Mouse (Mus musculus): ENCODE measurements around the gene Dnlz. TPM values are rescaled to one million over a fixed set of nuclear protein-coding genes. Genes with fewer than 3 reads are reported as not detected.

Gene Dnlz
- 7.3 to 10.1 TPM (median 8.8 TPM) in 4 replicates for total RNA-seq (2023)

DNA sequence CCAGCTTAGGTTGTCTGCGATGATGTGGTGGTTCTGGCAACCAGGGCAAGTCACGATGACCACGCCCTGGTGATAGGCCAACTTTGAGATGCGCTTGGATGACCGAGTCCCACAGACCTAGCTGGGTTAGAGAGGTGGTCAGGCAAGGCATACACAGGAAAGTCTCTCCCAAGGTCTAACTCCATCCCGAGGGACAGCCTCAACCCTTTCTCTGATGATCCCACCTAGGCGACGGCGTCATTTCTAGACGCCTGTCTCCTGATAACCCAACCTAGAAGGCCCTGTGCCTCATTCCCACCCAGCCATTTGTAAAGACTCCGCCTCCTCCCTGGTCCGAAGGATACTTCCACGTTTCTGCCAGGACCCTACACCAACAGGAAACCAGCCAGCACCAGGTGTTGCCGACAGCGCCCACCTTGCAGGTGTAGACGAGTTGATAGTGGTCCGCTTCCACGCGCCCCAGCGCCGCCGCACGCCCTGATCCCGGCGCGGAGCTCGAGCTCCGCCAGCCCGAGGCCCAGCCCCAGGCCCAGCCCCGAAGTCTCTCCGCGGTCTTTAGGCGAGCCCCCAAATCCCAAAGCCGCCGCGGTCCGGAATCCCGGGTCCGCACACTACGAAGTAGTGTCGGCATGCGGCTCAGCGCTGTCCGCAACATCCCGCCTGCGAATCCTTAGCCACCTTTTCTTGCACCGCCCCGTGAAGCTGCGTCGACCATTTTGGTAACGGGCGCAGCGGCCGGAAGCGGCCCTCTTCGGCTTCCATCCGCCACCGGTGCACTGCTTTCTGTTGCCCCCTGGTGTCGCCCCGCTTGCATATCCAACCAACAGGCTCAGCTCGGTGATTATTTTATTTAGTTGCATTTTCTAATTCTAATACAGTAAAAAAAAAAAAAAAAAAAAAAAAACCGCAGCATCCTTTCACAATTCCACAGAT, at the start of gene Dnlz:
Gene Dnlz (minus strand): TSS at position 753 of the 933 bp plus-strand sequence.

GRCm38 (mm10) chr2:26389154-26389690, 37.3 kb upstream of the Dnlz start, which contains the start of the genes Entr1 and Pmpca:
Gene Entr1 (minus strand): TSS chr2:26389316.
Gene Pmpca (plus strand): TSS chr2:26389339.

DNA sequence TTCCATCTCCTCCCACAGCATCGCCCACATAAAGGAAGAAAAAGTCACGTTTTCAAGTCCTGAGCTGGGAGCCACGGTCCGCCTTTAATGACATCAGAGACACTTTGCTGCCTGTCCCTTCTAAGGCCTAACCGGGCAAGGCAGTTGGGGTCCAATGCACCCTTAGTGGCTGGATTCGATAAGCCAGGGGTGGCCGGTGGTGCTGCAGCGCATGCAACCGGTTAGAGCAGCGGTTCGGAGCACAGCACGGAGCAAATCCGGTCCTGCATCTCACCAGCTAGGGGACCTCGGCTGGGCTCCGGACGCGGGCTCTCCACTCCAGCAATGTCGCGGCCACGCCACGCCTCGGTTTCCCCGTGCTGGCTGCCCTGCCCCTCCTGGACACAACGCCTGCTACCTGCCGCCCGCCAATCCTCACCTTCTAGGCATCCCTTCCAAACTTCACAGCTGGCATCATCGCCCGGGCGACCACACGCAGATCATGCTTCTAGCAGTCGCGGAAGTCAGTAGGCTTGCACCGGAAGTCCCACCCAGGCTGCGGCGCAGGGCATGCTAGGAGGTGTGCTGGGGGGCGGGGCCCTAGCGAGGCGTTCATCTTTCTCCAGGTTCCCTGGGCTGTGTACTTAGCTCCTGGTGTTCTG, 28.3 kb upstream of the Dnlz start, which contains the start of gene Snapc4:
Gene Snapc4 (minus strand): TSS at position 523 of the 641 bp plus-strand sequence.

DNA sequence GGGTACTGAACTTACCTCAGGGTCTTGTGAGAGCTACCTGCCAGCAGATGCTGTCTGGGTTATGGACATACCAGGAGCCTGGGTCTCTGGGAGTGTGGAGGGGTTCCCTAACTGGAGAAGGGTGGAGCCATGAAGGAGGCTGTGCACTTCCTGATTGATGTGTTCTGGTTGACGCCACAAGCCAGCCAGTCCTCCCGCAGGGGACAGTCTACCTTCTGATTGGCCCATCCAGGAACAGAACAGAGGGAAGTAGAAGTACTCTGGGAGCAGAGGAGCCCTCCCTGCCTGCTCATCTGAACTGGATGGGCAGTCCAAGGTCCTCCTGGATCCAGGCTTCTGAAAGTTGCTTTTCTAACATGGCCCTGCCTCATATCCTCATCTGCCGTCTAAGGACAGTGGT, 8.9 kb upstream of the Dnlz start, which contains the start of gene Card9:
Gene Card9 (minus strand): TSS at position 147 of the 400 bp plus-strand sequence.

GRCm38 (mm10) chr2:26315072-26315924, 36.6 kb downstream of the Dnlz start, which contains the start of gene Gpsm1:
Gene Gpsm1 (plus strand): TSS chr2:26315515.

Other genes with a start within 250 kb of the Dnlz start
- 0.83 to 1.3 TPM (median 1.2 TPM) in 4 replicates for gene Nacc2, start 228.9 kb downstream of the Dnlz start, total RNA-seq (2023)
- gene Lhx3, start 143.8 kb downstream of the Dnlz start, total RNA-seq (2023) = not detected in 4 replicates
- gene Qsox2, start 114.6 kb downstream of the Dnlz start, total RNA-seq (2023) = 7.5 to 8.7 TPM (median 8.3 TPM) in 4 replicates
- not detected in 4 replicates for gene Ccdc187, start 57.6 kb downstream of the Dnlz start, total RNA-seq (2023)
- 25.3 to 37.7 TPM (median 35.4 TPM) in 4 replicates for gene Gpsm1, start 36.6 kb downstream of the Dnlz start, total RNA-seq (2023)
- 0.85 TPM in 1 of 4 replicates, not detected in the others for gene Card9, start 8.8 kb upstream of the Dnlz start, total RNA-seq (2023)
- 104 to 118 TPM (median 114 TPM) in 4 replicates for gene Snapc4, start 28.5 kb upstream of the Dnlz start, total RNA-seq (2023)
- 115 to 127 TPM (median 119 TPM) in 4 replicates for gene Entr1, start 37.2 kb upstream of the Dnlz start, total RNA-seq (2023)
- 81.4 to 89.8 TPM (median 85.5 TPM) in 4 replicates for gene Pmpca, start 37.2 kb upstream of the Dnlz start, total RNA-seq (2023)
- gene Inpp5e, start 57.1 kb upstream of the Dnlz start, total RNA-seq (2023) = 28.5 to 37.9 TPM (median 33.8 TPM) in 4 replicates
- 84.8 to 109 TPM (median 93.3 TPM) in 4 replicates for gene Sec16a, start 93.1 kb upstream of the Dnlz start, total RNA-seq (2023)
- 24.4 to 28.2 TPM (median 25.5 TPM) in 4 replicates for gene Notch1, start 164.6 kb upstream of the Dnlz start, total RNA-seq (2023)
- gene Egfl7, start 227.9 kb upstream of the Dnlz start, total RNA-seq (2023) = 1.4 to 2.6 TPM (median 2.5 TPM) in 3 of 4 replicates, not detected in the other
- gene Gm20532, start 234.5 kb upstream of the Dnlz start, total RNA-seq (2023) = not detected in 4 replicates

All from B cell, adult 62 days (primary cell).